Mouse (Mus musculus) C2C12 (cell line): ENCODE data around the gene Gpx7. TPM values are rescaled to one million over a fixed set of nuclear protein-coding genes. Genes with fewer than 3 reads are reported as not detected.

Experiments
- H3K27me3 ChIP-seq: one replicate; pipeline ENCODE4 v1.6.1; 2011; ENCODE audit not compliant: control insufficient read depth, insufficient read depth, insufficient read length
- H3K36me3 ChIP-seq: one replicate; pipeline ENCODE4 v1.6.1; 2011; ENCODE audit not compliant: control insufficient read depth, insufficient read depth
- H3K4me3 ChIP-seq: one replicate; pipeline ENCODE4 v1.5.1; 2011; ENCODE audit warnings: mild to moderate bottlenecking, control low read depth; ENCODE audit not compliant: poor library complexity, insufficient read depth, severe bottlenecking
- H3K79me2 ChIP-seq: one replicate; pipeline ENCODE4 v1.6.1; 2011; ENCODE audit not compliant: control insufficient read depth, insufficient read depth
- H3K79me3 ChIP-seq: one replicate; pipeline ENCODE4 v1.6.1; 2011; ENCODE audit warnings: low read depth, control low read depth
- H3ac ChIP-seq: one replicate; pipeline ENCODE3; 2011; ENCODE audit warnings: low read depth; ENCODE audit not compliant: control insufficient read depth, insufficient read length
- CEBPB ChIP-seq: IDR thresholded peaks from one replicate; pipeline ENCODE4 v1.6.1; 2011; ENCODE audit warnings: low read depth, mild to moderate bottlenecking, control low read depth, moderate library complexity
- CTCF ChIP-seq: IDR thresholded peaks from one replicate; pipeline ENCODE4 v1.5.1; 2011; ENCODE audit not compliant: control insufficient read depth, insufficient read depth, insufficient read length
- FOSL1 ChIP-seq: IDR thresholded peaks from one replicate; pipeline ENCODE4 v1.8.0; 2011; ENCODE audit warnings: mild to moderate bottlenecking, low read length; ENCODE audit not compliant: poor library complexity, insufficient read depth, severe bottlenecking
- MAX ChIP-seq: IDR thresholded peaks from one replicate; pipeline ENCODE4 v1.6.1; 2011; ENCODE audit warnings: mild to moderate bottlenecking, control low read depth
- MYOD1 ChIP-seq: IDR thresholded peaks from one replicate; pipeline ENCODE4 v1.6.1; 2011; ENCODE audit warnings: low read depth; ENCODE audit not compliant: control insufficient read depth, insufficient read length
- MYOG ChIP-seq: IDR thresholded peaks from one replicate; pipeline ENCODE4 v1.6.1; 2011; ENCODE audit not compliant: control insufficient read depth, insufficient read length; ENCODE audit errors: extremely low read depth
- USF1 ChIP-seq: IDR thresholded peaks from one replicate; pipeline ENCODE4 v1.6.1; 2011; ENCODE audit warnings: low read depth, mild to moderate bottlenecking, control low read depth, moderate library complexity
- long read RNA-seq, 2 experiments: library from polyadenylated mRNA; unstranded; transcript quantifications; one replicate each; pipeline ENCODE4 v2.0.0; 2019 to 2020
- polyA plus RNA-seq: library from polyadenylated mRNA; unstranded; fragments of >200 nt; fragmentation: generic; extraction: Trizol; gene quantifications from one replicate; pipeline ENCODE4 v1.2.1, GENCODE M21; 2012; ENCODE audit warnings: missing spikeins

Gpx7 gene
- not detected for polyA plus RNA-seq
- long read RNA-seq, experiment 1 = 0 reads
- long read RNA-seq, experiment 2 = 0 reads

- Histone ChIP-seq H3K4me3 (no peak within 1 kb of the TSS), H3K36me3 (no peaks in the 10 kb centered on the region), H3K27me3 (no peaks in the 10 kb centered on the region), H3ac (no peak within 1 kb of the TSS), H3K79me2 (no peaks in the 10 kb centered on the region), H3K79me3 (no peaks in the 10 kb centered on the region)
- TF ChIP-seq MYOG = no peak
- no peak for TF ChIP-seq USF1
- TF ChIP-seq CTCF = no peak
- no peak for TF ChIP-seq CEBPB
- TF ChIP-seq FOSL1 = no peak
- TF ChIP-seq MAX = no peak
- no peak for TF ChIP-seq MYOD1
These were observed at the start of gene Gpx7 for GRCm38 (mm10) chr4:108406861-108407401. Gene Gpx7, minus strand, starts transcription at chr4:108406961.

DNA sequence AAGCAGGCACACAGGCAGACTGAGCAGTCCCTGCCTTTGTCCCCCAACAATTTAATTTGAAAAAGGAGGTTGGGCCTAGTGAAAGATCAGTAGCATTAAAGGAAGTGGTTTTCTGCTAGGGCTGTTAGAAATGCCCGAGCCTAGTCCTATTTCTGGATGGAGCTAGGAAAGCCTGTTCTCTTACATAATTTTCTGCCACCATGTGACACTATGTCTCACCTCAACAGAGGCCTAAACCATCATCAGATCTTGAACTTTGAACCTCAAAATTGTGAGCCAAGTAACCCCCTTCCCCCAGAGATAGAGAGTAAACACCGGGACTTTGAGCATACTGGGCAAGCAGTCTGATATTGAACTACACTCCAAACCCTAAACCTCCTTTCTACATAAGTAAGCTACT is 49.3 kb upstream of the Gpx7 start:
- H3K27me3 ChIP-seq = no peaks in the 10 kb centered on the region
- TF ChIP-seq CTCF (no peak), MYOD1 (no peak), MAX (no peak), FOSL1 (no peak), CEBPB (no peak)
- H3K79me3 ChIP-seq = no peaks in the 10 kb centered on the region
- H3ac ChIP-seq = no peak overlapping the region
- no peaks in the 10 kb centered on the region for H3K36me3 ChIP-seq
- H3K4me3 ChIP-seq = no peak overlapping the region
- peaks cover 11% of the 10 kb centered on the region for H3K79me2 ChIP-seq

DNA sequence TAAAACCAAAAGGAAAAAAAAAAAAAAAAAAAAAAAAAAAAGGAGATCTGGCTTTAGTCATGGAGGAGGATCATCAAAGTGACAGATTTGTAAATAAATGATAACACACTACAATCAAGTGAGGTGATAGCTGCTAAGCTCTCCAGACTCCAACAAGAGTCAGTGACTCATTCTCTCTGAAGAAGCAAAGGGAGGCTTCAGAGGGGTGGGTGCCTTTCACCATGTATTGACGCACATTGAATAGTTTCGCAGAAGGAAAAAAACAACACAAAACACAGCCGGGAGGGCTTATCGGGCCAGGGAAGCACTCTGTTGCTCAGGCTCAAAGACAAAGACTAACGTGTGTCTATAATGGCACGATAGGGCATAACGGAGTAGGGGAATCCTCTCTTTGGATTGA is 41.3 kb upstream of the Gpx7 start:
- no peak overlapping the region for H3K4me3 ChIP-seq
- no peaks in the 10 kb centered on the region for H3K79me2 ChIP-seq
- TF ChIP-seq MAX (no peak), MYOG (no peak), FOSL1 (no peak), USF1 (no peak), CTCF (no peak), MYOD1 (no peak), CEBPB (no peak)
- no peaks in the 10 kb centered on the region for H3K36me3 ChIP-seq
- H3K79me3 ChIP-seq = no peaks in the 10 kb centered on the region
- no peaks in the 10 kb centered on the region for H3K27me3 ChIP-seq
- H3ac ChIP-seq = no peak overlapping the region

DNA sequence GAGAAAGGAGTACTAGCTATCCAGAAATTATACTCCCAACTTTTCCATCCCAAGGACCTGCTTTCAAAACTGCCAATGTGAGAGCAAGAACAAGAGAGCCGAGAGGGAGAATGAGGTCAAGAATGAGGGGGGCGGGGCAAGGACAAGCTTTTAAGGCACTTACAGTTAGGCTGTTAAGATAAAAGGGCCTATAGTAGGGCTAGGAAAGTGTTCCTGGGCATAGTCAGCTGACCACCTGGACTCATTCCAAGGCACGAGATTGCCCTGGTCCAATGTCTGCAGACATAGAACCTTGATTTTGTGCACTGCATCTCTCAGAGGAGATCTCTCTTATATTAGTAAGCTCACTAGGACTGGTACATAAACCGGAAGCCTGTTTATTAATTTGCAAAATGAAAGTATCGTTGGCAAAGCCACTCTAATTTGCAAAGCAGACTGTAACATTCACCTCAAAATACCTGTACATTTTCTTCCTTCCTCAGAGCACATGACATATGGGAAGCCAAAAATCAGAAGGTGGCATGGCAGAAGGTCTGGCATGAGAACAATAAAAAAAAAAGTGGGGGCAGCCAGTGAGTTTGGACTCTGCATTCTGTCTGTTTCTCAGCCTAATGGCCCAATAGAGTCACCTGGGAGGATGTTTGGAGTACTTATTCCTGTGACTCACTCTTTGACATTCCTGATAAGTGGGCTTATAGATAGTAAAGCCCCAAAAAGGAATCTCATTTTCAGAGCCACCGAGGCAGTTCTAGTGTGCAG is 31.5 kb upstream of the Gpx7 start:
- Histone ChIP-seq H3K79me3 (no peaks in the 10 kb centered on the region), H3K79me2 (no peaks in the 10 kb centered on the region), H3K4me3 (no peak overlapping the region), H3K27me3 (no peaks in the 10 kb centered on the region), H3ac (no peak overlapping the region), H3K36me3 (no peaks in the 10 kb centered on the region)
- no peak for TF ChIP-seq MYOD1
- TF ChIP-seq USF1 = no peak
- no peak for TF ChIP-seq MYOG
- TF ChIP-seq MAX = no peak
- no peak for TF ChIP-seq CEBPB
- no peak for TF ChIP-seq FOSL1
- no peak for TF ChIP-seq CTCF

GRCm38 (mm10) chr4:108436225-108436624 is 29.5 kb upstream of the Gpx7 start:
- Histone ChIP-seq H3K36me3 (no peaks in the 10 kb centered on the region), H3K79me2 (no peaks in the 10 kb centered on the region), H3ac (no peak overlapping the region), H3K27me3 (peaks cover 10% of the 10 kb centered on the region), H3K79me3 (no peaks in the 10 kb centered on the region), H3K4me3 (no peak overlapping the region)
- TF ChIP-seq MYOG = no peak
- TF ChIP-seq CTCF = no peak
- TF ChIP-seq MYOD1 = no peak
- no peak for TF ChIP-seq USF1
- TF ChIP-seq FOSL1 = no peak
- TF ChIP-seq CEBPB = no peak
- TF ChIP-seq MAX = no peak

DNA sequence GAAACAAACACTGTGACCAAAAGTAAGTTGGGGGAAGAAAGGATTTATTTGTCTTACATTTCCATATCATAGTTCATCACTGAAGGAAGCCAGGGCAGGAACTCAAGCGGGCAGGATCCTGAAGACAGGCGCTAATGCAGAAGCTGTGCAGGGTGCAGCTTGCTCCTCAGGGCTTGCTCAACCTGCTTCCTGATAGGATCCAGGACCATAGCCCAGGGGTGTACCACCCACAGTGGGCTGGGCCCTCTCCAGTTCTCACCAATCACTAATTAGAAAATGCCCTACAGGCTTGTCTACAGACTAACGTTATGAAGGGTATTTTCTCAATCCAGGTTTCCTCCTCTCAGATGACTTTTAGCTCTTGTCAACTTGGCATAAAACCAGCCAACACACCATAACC is 28.9 kb upstream of the Gpx7 start:
- TF ChIP-seq FOSL1 = no peak
- no peak for TF ChIP-seq USF1
- no peak for TF ChIP-seq CEBPB
- no peak for TF ChIP-seq MYOG
- TF ChIP-seq MYOD1 = no peak
- no peak for TF ChIP-seq MAX
- no peak for TF ChIP-seq CTCF
- H3K27me3 ChIP-seq = peaks cover 10% of the 10 kb centered on the region
- H3K36me3 ChIP-seq = no peaks in the 10 kb centered on the region
- no peak overlapping the region for H3ac ChIP-seq
- no peak overlapping the region for H3K4me3 ChIP-seq
- no peaks in the 10 kb centered on the region for H3K79me3 ChIP-seq
- H3K79me2 ChIP-seq = no peaks in the 10 kb centered on the region
